ENCODE assay signal across 18 mouse cellular contexts in the genomic region with DNA sequence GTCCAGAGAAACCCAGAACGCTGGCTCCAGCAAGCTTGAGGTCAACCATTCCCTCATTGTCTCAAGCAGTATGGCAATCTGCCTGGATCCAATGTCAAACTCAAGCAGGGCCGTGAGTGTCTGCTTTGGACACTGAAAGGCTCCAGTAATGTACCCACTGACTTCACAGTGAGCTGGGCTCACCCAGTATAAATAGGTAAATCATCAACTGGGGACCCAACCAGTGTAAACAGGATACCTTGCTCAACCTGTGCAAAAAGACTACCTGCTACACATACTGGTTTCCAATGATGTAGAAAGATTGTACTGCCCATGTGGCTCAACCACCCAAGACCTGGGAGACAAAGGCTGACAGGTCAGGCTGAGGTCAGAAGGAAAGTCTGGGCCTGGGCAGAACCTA. TPM values are rescaled to one million over a fixed set of nuclear protein-coding genes. Genes with fewer than 3 reads are reported as not detected.
DNase-seq lines count a peak whose midpoint lies in the region; ATAC-seq and TF ChIP-seq lines count a peak whose summit lies in the region.
"Had no signal": no experiment of that assay in that cellular context is flagged by ENCODE, and none has a peak within 500 bp of the region (broad histone marks: within the 10 kb centered on the region; RNA-seq: fewer than 3 reads in every experiment).

No protein-coding gene starts in this region.

- intact Hi-C loops in left cerebral cortex, postnatal 4 days (cut with DNase I): no loop called here

- no peak overlapping the region for H3K9ac ChIP-seq in midbrain, embryonic 13.5 days (replicated peaks)
- H3K9ac ChIP-seq in midbrain, embryonic 15.5 days: no peak overlapping the region
- H3K9ac ChIP-seq in hindbrain, embryonic 14.5 days: no peak overlapping the region
- H3K9ac ChIP-seq: heart, embryonic 12.5 days; stomach, embryonic 15.5 days had no signal

- no peak for DNase-seq in hindbrain, embryonic 14.5 days (ENCODE audit: low spot score)
- peak; percentile 12 for DNase-seq in kidney, adult 18-20 months
- DNase-seq in kidney, postnatal 10 days: peak; percentile 20
- no peak for DNase-seq in left cerebral cortex, postnatal 4 days
- no peak for DNase-seq in lung, postnatal 10 days
- no peak for DNase-seq in layer of hippocampus, adult 2 months (ENCODE audit: low spot score in 2 of 2)
- DNase-seq: cerebellum, adult 11-12 months; cerebellum, postnatal 25 days; gastrocnemius, postnatal 36 days; thymus, postnatal 14 days had no signal

- WGBS in midbrain, embryonic 13.5 days: 88% methylated on average over 2 of the region's 2 CpGs
- 90% methylated on average over 2 of the region's 2 CpGs for WGBS in midbrain, embryonic 15.5 days
- WGBS in hindbrain, embryonic 14.5 days: 80% methylated on average over 2 of the region's 2 CpGs

- TF ChIP-seq CTCF in layer of hippocampus, adult 2 months (conservative IDR thresholded peaks at IDR 0.05): no peak

- peak overlapping the region; percentile 4; the same call in 1 of the 2 replicates for H3K27ac ChIP-seq in midbrain, embryonic 13.5 days
- no peak overlapping the region for H3K27ac ChIP-seq in midbrain, embryonic 15.5 days
- peak overlapping the region; percentile 11; the same call in 1 of the 2 replicates for H3K27ac ChIP-seq in hindbrain, embryonic 14.5 days
- no peak overlapping the region for H3K27ac ChIP-seq in layer of hippocampus, adult 2 months
- H3K27ac ChIP-seq: stomach, embryonic 15.5 days had no signal

- no peaks in the 10 kb centered on the region for H3K36me3 ChIP-seq in midbrain, embryonic 13.5 days
- no peaks in the 10 kb centered on the region for H3K36me3 ChIP-seq in midbrain, embryonic 15.5 days (replicated peaks)
- no peaks in the 10 kb centered on the region for H3K36me3 ChIP-seq in hindbrain, embryonic 14.5 days (replicated peaks; ENCODE audit: control insufficient read depth, insufficient read depth)
- H3K36me3 ChIP-seq: heart, embryonic 12.5 days; stomach, embryonic 15.5 days had no signal

- no peak for ATAC-seq in midbrain, embryonic 13.5 days
- no peak for ATAC-seq in midbrain, embryonic 15.5 days (replicated peaks)
- no peak for ATAC-seq in hindbrain, embryonic 14.5 days (ENCODE audit: low FRiP score)
- ATAC-seq: activated CD4-positive, CD25-positive, alpha-beta regulatory T cell, adult 4 months; forebrain, embryonic 14.5 days; Patski had no signal

- H3K4me2 ChIP-seq in midbrain, embryonic 13.5 days (replicated peaks): no peak overlapping the region
- H3K4me2 ChIP-seq in midbrain, embryonic 15.5 days: no peak overlapping the region
- H3K4me2 ChIP-seq in hindbrain, embryonic 14.5 days (replicated peaks): no peak overlapping the region
- H3K4me2 ChIP-seq: heart, embryonic 12.5 days; stomach, embryonic 15.5 days had no signal

- H3K4me3 ChIP-seq in midbrain, embryonic 13.5 days (replicated peaks): no peak overlapping the region
- H3K4me3 ChIP-seq in midbrain, embryonic 15.5 days: no peak overlapping the region
- H3K4me3 ChIP-seq in hindbrain, embryonic 14.5 days (replicated peaks; ENCODE audit: low read length): no peak overlapping the region
- H3K4me3 ChIP-seq in layer of hippocampus, adult 2 months: no peak overlapping the region
- H3K4me3 ChIP-seq: heart, embryonic 12.5 days; stomach, embryonic 15.5 days had no signal

- peaks cover 49% of the 10 kb centered on the region for H3K4me1 ChIP-seq in midbrain, embryonic 13.5 days (replicated peaks)
- H3K4me1 ChIP-seq in midbrain, embryonic 15.5 days: peaks cover 29% of the 10 kb centered on the region
- H3K4me1 ChIP-seq in hindbrain, embryonic 14.5 days (replicated peaks; ENCODE audit: control insufficient read depth, insufficient read depth, low read length): peaks cover 32% of the 10 kb centered on the region; the same call in 1 of the 2 replicates
- H3K4me1 ChIP-seq: stomach, embryonic 15.5 days had no signal

- H3K27me3 ChIP-seq in midbrain, embryonic 13.5 days: peaks cover 22% of the 10 kb centered on the region
- H3K27me3 ChIP-seq in midbrain, embryonic 15.5 days (replicated peaks): 0 out of 2 replicates have a peak, but pooled peaks cover 4% of the 10 kb centered on the region
- peaks cover 9% of the 10 kb centered on the region; the same call in 1 of the 2 replicates for H3K27me3 ChIP-seq in hindbrain, embryonic 14.5 days (ENCODE audit: control insufficient read depth, insufficient read depth, low read length)

- no peaks in the 10 kb centered on the region for H3K9me3 ChIP-seq in midbrain, embryonic 13.5 days
- H3K9me3 ChIP-seq in midbrain, embryonic 15.5 days: no peaks in the 10 kb centered on the region
- H3K9me3 ChIP-seq in hindbrain, embryonic 14.5 days (ENCODE audit: control insufficient read depth, low read length): no peaks in the 10 kb centered on the region
- H3K9me3 ChIP-seq: heart, embryonic 12.5 days; stomach, embryonic 15.5 days had no signal

RNA-seq across cellular contexts. Expression of gene Chst8, which starts 7.5 kb away (rescaled TPM):
- 20.5 and 21.2 TPM in 2 replicates for polyA plus RNA-seq in midbrain, embryonic 13.5 days (2015; fragmentation: Nextera tagmentation; extraction: Ambion mirVana)
- polyA plus RNA-seq in midbrain, embryonic 15.5 days (2015; fragmentation: Nextera tagmentation; extraction: Ambion mirVana): 17.1 TPM in 2 replicates
- 8.5 and 10.4 TPM in 2 replicates for polyA plus RNA-seq in hindbrain, embryonic 14.5 days (2014; fragmentation: Nextera tagmentation; extraction: Ambion mirVana)
- total RNA-seq in left cerebral cortex, postnatal 4 days (2021): 10 to 100 TPM; 13.4 to 14.4 TPM
- 10 to 100 TPM; 25.7 to 39.9 TPM for total RNA-seq in layer of hippocampus, adult 2 months (2021)
- total RNA-seq: megakaryocyte progenitor cell, adult 5-6 weeks had no signal
- polyA plus RNA-seq: activated CD4-positive, CD25-positive, alpha-beta regulatory T cell, adult 4 months had no signal

Comparison
In these comparisons a context has a peak if more than half of its experiments do, and no peak if none do; other contexts are left out.
1. H3K27ac ChIP-seq: peak in midbrain, embryonic 13.5 days (single experiment) and hindbrain, embryonic 14.5 days (single experiment); none in midbrain, embryonic 15.5 days (single experiment) and layer of hippocampus, adult 2 months (single experiment).
2. DNase-seq: peak in kidney, adult 18-20 months (single experiment) and kidney, postnatal 10 days (single experiment); none in hindbrain, embryonic 14.5 days (single experiment), left cerebral cortex, postnatal 4 days (single experiment), lung, postnatal 10 days (single experiment) and layer of hippocampus, adult 2 months (0 of 2).